Mouse (Mus musculus) kidney, postnatal 0 days (tissue): ENCODE measurements around the gene Tbc1d22a. TPM values are rescaled to one million over a fixed set of nuclear protein-coding genes. Genes with fewer than 3 reads are reported as not detected.
A peak's percentile ranks its signal among the peaks of the same experiment; 100 is the strongest.

Source experiments
- ATAC-seq: fragments of 200-750 bp; cut with Nextera tagmentation; replicated peaks from 2 replicates; pipeline ENCODE4 v1.8.0; 2017; ENCODE audit warnings: low read depth, moderate number of reproducible peaks, moderate TSS enrichment, moderate library complexity; ENCODE audit not compliant: low FRiP score
- DNase-seq: peaks from one replicate; pipeline ENCODE4 v3.0.0-alpha.2; 2016; ENCODE audit warnings: low spot score
- H3K27ac ChIP-seq: fragments of 300-500 bp; sonication (generic); 2 replicates; pipeline ENCODE4 v1.5.1; 2014; ENCODE audit warnings: mild to moderate bottlenecking
- H3K27me3 ChIP-seq: fragments of 300-500 bp; sonication (generic); 2 replicates; pipeline ENCODE4 v1.6.1; 2014; ENCODE audit warnings: low read length, mixed read lengths; ENCODE audit not compliant: insufficient read depth
- H3K36me3 ChIP-seq: fragments of 300-500 bp; sonication (generic); 2 replicates; pipeline ENCODE4 v1.6.1; 2014; ENCODE audit warnings: low read length, mixed read lengths; ENCODE audit not compliant: insufficient read depth
- H3K4me1 ChIP-seq: fragments of 300-500 bp; sonication (generic); replicated peaks from 2 replicates; pipeline ENCODE4 v1.6.1; 2014; ENCODE audit warnings: antibody characterized with exemption, low read length, mixed read lengths; ENCODE audit not compliant: insufficient read depth
- H3K4me2 ChIP-seq: fragments of 300-500 bp; sonication (generic); 2 replicates; pipeline ENCODE4 v1.6.1; 2014; ENCODE audit warnings: mild to moderate bottlenecking, low read length, moderate library complexity, mixed read lengths
- H3K4me3 ChIP-seq: fragments of 300-500 bp; sonication (generic); replicated peaks from 2 replicates; pipeline ENCODE4 v1.5.1; 2014; ENCODE audit warnings: low read depth, low read length
- H3K9ac ChIP-seq: fragments of 300-500 bp; sonication (generic); 2 replicates; pipeline ENCODE4 v1.6.1; 2014; ENCODE audit warnings: low read depth, low read length
- H3K9me3 ChIP-seq: fragments of 300-500 bp; sonication (generic); replicated peaks from 2 replicates; pipeline ENCODE4 v1.6.1; 2016; ENCODE audit warnings: low read length, inconsistent platforms, mixed read lengths
- CTCF ChIP-seq: IDR thresholded peaks from 2 replicates; pipeline ENCODE4 v1.5.1; 2016; ENCODE audit warnings: antibody characterized with exemption, low read depth, mild to moderate bottlenecking, moderate library complexity
- WGBS: fragments of 180-500 bp; shearing (Covaris S2); extraction: QIAGEN DNeasy Blood & Tissue Kit; methylation state at CpG from one replicate; pipeline ENCODE4 v1.1.7; 2014; 5-methylcytosine and 5-hydroxymethylcytosine counted together
- polyA plus RNA-seq: library from polyadenylated mRNA; unstranded; fragments of >200 nt; fragmentation: Nextera tagmentation; extraction: Ambion mirVana; gene quantifications from 2 replicates; pipeline ENCODE4 v1.2.1, GENCODE M21; 2015

Gene Tbc1d22a
- polyA plus RNA-seq, 1 experiment from 2014 or later, result 12.7 TPM

GRCm38 (mm10) chr15:86231831-86232512, 17.7 kb downstream of the Tbc1d22a start:
- H3K9me3 ChIP-seq, result no peaks in the 10 kb centered on the region
- no peak overlapping the region for H3K27ac ChIP-seq
- WGBS, result 46% methylated on average over 7 of the region's 7 CpGs
- H3K36me3 ChIP-seq, result 0 out of 2 replicates have a peak, but pooled peaks cover 8% of the 10 kb centered on the region
- DNase-seq (no peak), ATAC-seq (no peak)
- TF ChIP-seq CTCF, result no peak
- no peaks in the 10 kb centered on the region for H3K27me3 ChIP-seq
- no peaks in the 10 kb centered on the region for H3K4me1 ChIP-seq
- H3K4me2 ChIP-seq, result no peak overlapping the region
- no peak overlapping the region for H3K4me3 ChIP-seq
- H3K9ac ChIP-seq, result no peak overlapping the region

GRCm38 (mm10) chr15:86234001-86234400, 19.7 kb downstream of the Tbc1d22a start:
- Histone ChIP-seq H3K9ac (no peak overlapping the region), H3K4me3 (no peak overlapping the region), H3K4me2 (no peak overlapping the region), H3K27me3 (no peaks in the 10 kb centered on the region), H3K4me1 (no peaks in the 10 kb centered on the region), H3K36me3 (0 out of 2 replicates have a peak, but pooled peaks cover 11% of the 10 kb centered on the region), H3K9me3 (no peaks in the 10 kb centered on the region), H3K27ac (no peak overlapping the region)
- 92% methylated on average over 5 of the region's 5 CpGs for WGBS
- ATAC-seq (no peak), DNase-seq (no peak)
- no peak for TF ChIP-seq CTCF

GRCm38 (mm10) chr15:86234517-86235441, 20.5 kb downstream of the Tbc1d22a start:
- no peak overlapping the region for H3K4me2 ChIP-seq
- 0 out of 2 replicates have a peak, but pooled peaks cover 11% of the 10 kb centered on the region for H3K36me3 ChIP-seq
- no peak for DNase-seq
- H3K27me3 ChIP-seq, result no peaks in the 10 kb centered on the region
- H3K9ac ChIP-seq, result no peak overlapping the region
- no peaks in the 10 kb centered on the region for H3K9me3 ChIP-seq
- no peak for ATAC-seq
- TF ChIP-seq CTCF, result no peak
- no peak overlapping the region for H3K27ac ChIP-seq
- WGBS, result 89% methylated on average over 22 of the region's 22 CpGs
- no peak overlapping the region for H3K4me3 ChIP-seq
- no peaks in the 10 kb centered on the region for H3K4me1 ChIP-seq

GRCm38 (mm10) chr15:86236252-86236651, 22.0 kb downstream of the Tbc1d22a start:
- no peak overlapping the region for H3K9ac ChIP-seq
- H3K27ac ChIP-seq, result no peak overlapping the region
- peak; percentile 74 for DNase-seq
- no peaks in the 10 kb centered on the region for H3K4me1 ChIP-seq
- H3K27me3 ChIP-seq, result no peaks in the 10 kb centered on the region
- no peak overlapping the region for H3K4me2 ChIP-seq
- WGBS, result 36% methylated on average over 4 of the region's 4 CpGs
- TF ChIP-seq CTCF, result peak; percentile 78
- peaks cover 22% of the 10 kb centered on the region; the same call in 1 of the 2 replicates for H3K36me3 ChIP-seq
- no peak overlapping the region for H3K4me3 ChIP-seq
- ATAC-seq, result 0 out of 2 replicates have a peak, but pooled peaks have one; percentile 44
- no peaks in the 10 kb centered on the region for H3K9me3 ChIP-seq

- no peak for ATAC-seq
These were observed 23.8 kb downstream of the Tbc1d22a start for GRCm38 (mm10) chr15:86238076-86238475.

GRCm38 (mm10) chr15:86239068-86239467, 24.8 kb downstream of the Tbc1d22a start:
- ATAC-seq (no peak), DNase-seq (no peak)
- Histone ChIP-seq H3K27ac (no peak overlapping the region), H3K9me3 (no peaks in the 10 kb centered on the region), H3K4me1 (no peaks in the 10 kb centered on the region), H3K9ac (no peak overlapping the region), H3K4me3 (no peak overlapping the region), H3K36me3 (peaks cover 24% of the 10 kb centered on the region; the same call in 1 of the 2 replicates), H3K4me2 (no peak overlapping the region), H3K27me3 (no peaks in the 10 kb centered on the region)
- WGBS, result 82% methylated on average over 6 of the region's 6 CpGs
- TF ChIP-seq CTCF, result no peak

More at GRCm38 (mm10) chr15:86238076-86238475, 23.8 kb downstream of the Tbc1d22a start:
- H3K4me3 ChIP-seq, result no peak overlapping the region
- H3K4me2 ChIP-seq, result no peak overlapping the region
- DNase-seq, result no peak
- H3K9ac ChIP-seq, result no peak overlapping the region
- WGBS, result 86% methylated on average over 3 of the region's 3 CpGs
- H3K27me3 ChIP-seq, result no peaks in the 10 kb centered on the region
- H3K9me3 ChIP-seq, result no peaks in the 10 kb centered on the region
- H3K27ac ChIP-seq, result no peak overlapping the region
- no peak for TF ChIP-seq CTCF
- peaks cover 25% of the 10 kb centered on the region; the same call in 1 of the 2 replicates for H3K36me3 ChIP-seq
- no peaks in the 10 kb centered on the region for H3K4me1 ChIP-seq
